Mouse (Mus musculus) induced T-regulatory cell, adult 2 months (primary cell): ENCODE data around the gene Olfr1382.
"Not testable (repeated sequence)": the region's sequence is repeated elsewhere in the genome, so short reads cannot be mapped to it uniquely, and the experiment has no call there.

ENCODE experiments used
- DNase-seq: peaks from one replicate; pipeline ENCODE4 v3.0.0-alpha.2; 2012; ENCODE audit warnings: low read depth

Gene Olfr1382

DNA sequence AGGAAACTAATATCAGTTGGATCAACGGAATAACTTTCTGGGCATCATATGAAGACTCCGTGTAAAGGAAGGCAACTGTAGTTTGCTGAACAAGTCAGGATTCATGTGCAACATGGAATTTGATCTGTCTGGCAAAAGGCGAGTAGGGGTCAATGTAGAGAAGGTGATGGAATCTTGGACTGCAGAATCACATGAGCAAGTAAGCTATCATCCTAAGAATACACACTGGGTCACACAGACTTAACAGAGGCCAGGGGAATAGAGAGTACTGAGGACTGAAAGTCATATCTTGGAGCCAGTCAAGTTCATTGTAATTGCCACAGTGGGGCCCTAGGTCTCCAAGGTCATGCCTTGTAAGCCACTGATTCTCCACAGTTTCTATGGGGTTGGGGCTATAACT lies at the start of gene Olfr1382:
TSS of gene Olfr1382 (plus strand) at position 301 of the 400 bp plus-strand sequence.
- DNase-seq = no peak

DNA sequence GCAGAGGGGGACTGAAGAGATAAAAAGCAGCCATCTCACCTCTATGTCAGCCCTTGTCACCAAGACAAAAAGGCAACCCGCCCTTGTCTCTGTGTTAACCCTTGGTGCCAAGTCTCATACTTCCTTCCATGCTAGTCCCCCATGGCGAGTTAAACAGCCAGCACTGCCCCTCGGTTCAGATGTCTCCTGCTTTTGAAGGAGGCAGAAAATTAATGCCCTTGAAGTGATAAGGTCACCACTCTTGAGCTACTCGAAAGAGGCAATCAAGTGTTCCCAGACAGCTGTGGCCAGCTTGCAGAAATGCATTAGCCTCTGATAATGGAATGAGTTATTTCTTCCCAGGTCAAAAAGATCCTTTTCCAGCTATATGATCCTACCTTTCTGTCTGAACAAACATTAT lies 42.1 kb upstream of the Olfr1382 start:
- no peak for DNase-seq

DNA sequence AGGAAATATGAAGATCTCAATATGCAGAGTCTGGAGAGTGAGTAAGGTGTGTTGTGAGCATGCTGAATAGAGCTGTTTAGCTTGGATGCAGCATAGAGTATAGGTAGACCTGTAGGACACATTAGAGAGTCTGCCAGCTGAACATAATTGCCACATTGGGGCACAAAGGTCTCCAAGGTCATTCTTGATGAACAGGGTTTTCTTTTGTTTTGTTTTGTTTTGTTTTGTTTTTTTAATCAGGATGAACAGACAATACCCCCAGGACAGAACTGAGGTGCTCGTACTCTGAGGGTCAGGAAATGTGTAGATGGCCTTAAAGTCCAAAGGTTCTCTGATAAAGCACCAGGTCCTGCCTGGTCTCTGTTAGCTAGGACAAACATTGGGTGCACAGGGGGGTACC lies 39.3 kb upstream of the Olfr1382 start, which contains the start of gene Olfr1385:
TSS of gene Olfr1385 (plus strand) at position 301 of the 400 bp plus-strand sequence.
- DNase-seq = not testable (repeated sequence)

DNA sequence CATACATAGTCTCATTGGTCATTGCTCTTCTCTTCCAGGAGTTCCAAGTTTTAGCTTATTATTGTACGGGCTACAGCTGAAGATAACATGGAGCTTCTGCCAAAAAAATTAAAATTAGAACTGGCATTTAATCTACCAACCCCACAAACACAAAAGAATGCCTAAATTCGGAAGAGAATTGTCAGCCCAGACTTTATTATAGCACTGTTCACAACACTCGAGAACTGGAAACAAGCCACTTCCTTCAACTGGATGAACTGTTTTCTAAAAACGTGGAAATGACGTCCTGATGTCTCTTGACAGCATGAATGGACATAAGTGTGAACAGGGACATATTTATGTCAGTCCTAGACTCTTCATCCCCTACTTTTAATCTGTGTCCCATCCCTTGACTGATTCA lies 10.0 kb upstream of the Olfr1382 start:
- no peak for DNase-seq

DNA sequence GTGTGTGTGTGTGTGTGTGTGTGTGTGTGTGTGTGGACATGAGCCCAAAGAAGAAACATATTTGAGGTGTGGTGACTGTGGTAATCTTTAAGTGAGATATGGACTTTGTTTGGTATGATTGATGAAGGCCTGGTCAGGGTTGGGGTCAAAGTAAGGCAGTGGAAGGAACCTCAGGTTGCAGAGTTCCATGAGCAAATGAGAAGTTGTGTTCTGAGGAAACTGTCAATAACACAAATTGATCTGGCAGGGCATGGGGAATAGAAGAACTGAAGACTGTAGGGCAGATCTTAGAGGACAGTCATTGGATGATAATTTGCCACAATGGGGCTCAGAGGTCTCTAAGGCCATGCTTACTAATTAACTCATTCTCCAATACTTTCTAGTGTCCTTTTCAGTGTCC lies 8.7 kb upstream of the Olfr1382 start, which contains the start of gene Olfr1383:
TSS of gene Olfr1383 (plus strand) at position 301 of the 400 bp plus-strand sequence.
- no peak for DNase-seq

DNA sequence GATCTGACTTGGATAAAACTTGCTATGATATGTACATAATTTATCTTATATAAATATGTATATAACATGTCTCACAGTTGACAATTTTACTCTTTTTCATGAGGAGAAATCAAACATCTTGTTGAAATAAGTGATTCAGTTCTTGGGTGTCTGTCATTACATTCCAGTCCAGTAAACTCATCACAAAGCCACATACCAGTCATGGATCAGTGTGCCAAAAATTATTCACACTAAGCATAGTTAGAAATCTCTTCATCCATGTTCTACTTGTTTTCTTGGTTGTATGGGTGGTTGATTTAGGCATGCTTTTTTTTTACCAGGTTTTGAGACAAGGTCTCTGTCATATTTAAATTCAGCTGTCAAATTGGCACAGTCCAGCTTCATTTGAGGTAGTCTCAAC lies 4.7 kb downstream of the Olfr1382 start:
- DNase-seq = no peak

DNA sequence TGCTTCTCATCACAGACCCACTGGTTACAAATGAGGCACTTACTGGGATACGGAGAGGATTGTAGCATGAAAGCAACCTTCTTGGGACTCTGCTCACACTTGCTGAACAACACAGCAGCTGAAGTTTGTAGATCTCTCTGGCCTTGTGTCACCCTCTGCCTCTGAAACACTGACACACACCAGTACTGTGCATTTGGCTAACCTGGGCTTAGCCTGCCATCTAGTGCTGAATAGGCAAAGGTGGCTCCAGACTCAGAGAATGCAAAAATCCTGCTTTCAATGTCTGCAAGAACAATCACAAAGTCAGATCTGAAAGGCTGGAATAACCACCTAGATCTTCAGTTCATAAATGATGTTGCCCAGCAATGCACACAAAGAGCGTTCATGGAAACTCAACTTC lies 8.6 kb downstream of the Olfr1382 start:
- DNase-seq = not testable (repeated sequence)

DNA sequence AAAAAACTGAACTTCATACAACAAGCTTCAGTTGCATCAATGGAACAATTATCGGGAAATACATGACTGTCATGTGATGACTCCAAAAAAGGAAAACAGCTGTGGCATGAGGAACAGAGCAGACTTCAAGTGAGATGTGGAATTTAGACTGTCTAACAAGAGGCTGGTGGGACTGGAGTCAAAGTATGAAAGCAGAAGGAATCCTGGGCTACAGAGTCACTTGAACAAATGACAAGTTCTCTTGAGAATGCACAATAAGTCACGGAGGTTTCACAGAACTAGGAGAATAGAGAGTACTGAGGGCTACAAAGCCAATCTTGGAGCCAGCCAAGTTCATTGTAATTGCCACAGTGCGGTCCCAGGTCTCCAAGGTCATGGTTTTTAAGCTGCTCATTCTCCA lies 15.1 kb downstream of the Olfr1382 start, which contains the start of gene Olfr1381:
TSS of gene Olfr1381 (plus strand) at position 301 of the 400 bp plus-strand sequence.
- DNase-seq = not testable (repeated sequence)

DNA sequence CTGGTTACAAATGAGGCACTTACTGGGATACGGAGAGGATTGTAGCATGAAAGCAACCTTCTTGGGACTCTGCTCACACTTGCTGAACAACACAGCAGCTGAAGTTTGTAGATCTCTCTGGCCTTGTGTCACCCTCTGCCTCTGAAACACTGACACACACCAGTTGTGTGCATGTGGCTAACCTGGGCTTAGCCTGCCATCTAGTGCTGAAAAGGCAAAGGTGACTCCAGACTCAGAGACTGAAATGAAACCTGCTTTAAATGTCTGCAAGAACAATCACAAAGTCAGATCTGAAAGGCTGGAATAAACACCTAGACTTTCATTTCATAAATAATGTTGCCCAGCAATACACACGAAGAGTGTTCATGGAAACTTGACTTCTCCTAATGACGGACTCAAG lies 26.0 kb downstream of the Olfr1382 start:
- peak; percentile 2 for DNase-seq

DNA sequence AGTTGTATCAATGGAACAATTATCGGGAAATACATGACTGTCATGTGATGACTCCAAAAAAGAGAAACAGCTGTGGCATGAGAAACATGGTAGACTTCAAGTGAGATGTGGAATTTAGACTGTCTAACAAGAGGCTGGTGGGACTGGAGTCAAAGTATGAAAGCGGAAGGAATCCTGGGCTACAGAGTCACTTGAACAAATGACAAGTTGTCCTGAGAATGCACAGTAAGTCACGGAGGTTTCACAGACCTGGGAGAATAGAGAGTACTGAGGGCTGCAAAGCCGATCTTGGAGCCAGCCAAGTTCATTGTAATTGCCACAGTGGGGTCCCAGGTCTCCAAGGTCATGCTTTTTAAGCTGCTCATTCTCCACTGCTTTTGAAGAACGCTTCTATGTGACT lies 28.5 kb downstream of the Olfr1382 start, which contains the start of gene Olfr1380:
TSS of gene Olfr1380 (plus strand) at position 301 of the 400 bp plus-strand sequence.
- not testable (repeated sequence) for DNase-seq

DNA sequence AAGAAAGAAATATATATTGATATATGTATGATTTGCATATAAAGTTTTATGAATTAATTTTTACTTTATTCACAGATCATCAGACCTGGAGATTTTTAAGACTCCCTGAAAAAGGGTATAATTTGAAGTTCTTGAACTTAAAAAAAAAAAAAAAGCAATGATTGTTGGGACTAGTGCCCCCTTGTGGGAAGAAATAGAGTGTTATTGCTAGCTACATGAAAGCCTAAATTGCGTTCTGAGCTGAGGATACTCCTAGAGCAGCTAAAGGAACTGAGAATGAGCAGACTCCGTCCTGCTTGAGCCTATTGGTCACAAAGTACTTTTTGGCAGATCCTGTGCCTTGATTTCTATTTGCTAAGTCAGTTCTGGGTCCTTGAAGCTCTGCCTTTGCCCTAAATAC lies 47.0 kb downstream of the Olfr1382 start:
- peak; percentile 43 for DNase-seq

DNA sequence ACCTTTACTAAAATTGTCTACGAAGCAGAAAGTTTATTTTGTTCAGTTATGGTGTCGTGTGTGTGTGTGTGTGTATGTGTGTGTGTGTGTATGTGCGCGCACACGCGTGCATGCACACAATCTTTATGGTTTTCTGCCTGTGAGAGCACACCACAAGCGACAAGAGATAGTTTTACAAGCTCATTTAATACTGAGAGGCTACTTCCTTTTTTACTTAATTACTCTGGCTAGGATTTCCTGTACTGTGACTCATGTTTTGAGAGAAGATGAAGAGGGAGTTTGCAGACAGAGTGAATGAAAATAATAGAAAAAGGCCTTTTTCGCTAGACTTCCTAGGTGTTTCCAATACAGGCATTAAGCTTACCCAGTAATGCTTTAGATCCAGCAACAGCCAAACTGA lies 52.4 kb downstream of the Olfr1382 start:
- DNase-seq = not testable (repeated sequence)
